Mouse (Mus musculus) embryonic stem cell, embryonic (primary cell): ENCODE measurements around the gene Eif3j1.

Source experiments
- CTCF ChIA-PET, 4 experiments: fragments of 300-600 bp in 2 of 4; fragments of 350-600 bp in 2 of 4; sonication (Branson Sonifier 250); formaldehyde crosslinking; loops; one replicate each; lab custom pipeline; 2022; ENCODE audit warnings: inconsistent platforms in 2 of 4; lab: Charles Lee
- POLR2A ChIA-PET, 4 experiments: fragments of 300-600 bp in 2 of 4; fragments of 350-600 bp in 2 of 4; sonication (Branson Sonifier 250); formaldehyde crosslinking; loops; one replicate each; lab custom pipeline; 2022; ENCODE audit warnings: antibody characterized with exemption in 4 of 4, inconsistent platforms in 1 of 4; lab: Charles Lee

The Eif3j1 gene

DNA sequence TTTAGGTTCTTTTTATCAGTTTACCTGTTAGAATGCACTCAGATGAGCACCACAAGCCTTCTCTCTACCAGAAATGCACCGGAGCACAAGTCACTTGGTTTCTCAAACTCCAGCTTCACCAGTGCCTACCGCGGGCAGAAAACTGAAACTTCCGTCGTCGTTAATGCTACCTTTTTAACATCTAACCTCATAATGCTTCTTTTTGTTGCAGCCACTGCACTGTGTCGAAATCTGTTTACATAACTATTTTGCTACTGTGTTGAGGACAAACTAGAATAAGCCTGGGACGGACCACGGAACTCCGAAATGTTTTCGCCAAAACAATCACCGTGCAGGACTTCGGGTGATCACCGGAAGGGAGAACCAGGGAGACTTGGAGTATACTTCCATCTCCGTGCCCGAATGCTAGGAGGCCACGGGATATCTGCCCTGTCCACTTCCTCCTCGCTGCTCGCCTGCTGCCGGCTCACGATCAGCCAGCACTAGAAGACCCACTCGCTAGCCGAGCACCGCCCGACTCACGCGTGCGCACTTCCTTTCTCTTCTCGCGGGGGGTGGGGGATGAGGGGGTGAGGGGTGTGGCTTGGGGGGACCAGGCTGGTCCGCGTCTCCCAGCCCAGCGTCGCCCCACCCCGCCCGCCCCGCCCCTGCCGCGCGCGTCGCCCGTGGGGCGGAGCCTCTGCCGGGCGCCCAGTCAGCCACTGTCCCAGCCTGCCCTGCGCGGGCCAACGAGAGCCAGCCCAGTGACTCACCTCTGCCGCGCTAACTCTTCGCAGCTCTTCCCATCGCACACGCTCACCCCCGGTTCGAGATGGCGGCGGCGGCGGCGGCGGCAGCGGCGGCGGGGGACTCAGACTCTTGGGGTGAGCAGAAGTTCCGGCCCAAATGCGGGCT is at the start of gene Eif3j1:
Eif3j1 (plus strand) TSS at position 685 of the 894 bp plus-strand sequence.
- CTCF ChIA-PET: interaction anchor here in 1 of 4 experiments (0.6 kb wide), 1 partner anchor 33 kb away, joined by 4 read pairs; no protein-coding TSS in a partner anchor

DNA sequence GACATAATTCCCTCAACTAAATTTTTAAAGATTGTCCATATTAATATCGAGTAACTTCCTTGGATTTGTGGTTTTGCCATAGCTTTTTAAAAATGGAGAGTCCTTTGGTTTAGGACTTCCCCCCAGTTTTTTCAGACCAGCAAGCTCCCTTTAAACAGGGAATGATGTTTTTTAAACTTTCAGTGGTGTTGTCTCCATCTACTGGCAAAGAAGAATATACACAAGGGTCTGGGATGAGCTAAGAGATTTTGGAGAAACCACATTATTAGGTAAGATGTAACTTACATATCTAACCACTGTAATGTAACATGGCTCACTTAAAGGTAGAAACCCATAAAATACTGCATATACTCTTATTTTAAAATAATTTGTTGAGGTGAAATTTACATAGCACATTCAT is 32.6 kb upstream of the Eif3j1 start:
- POLR2A ChIA-PET: interaction anchor here in 3 of 4 experiments (0.6 to 2.6 kb wide), 11 partner anchors 10 to 239 kb away, joined by 3 to 15 read pairs (median 4); partner anchors contain the start of genes Ctdspl2 (in 1 of the 3), Eif3j1 (in 1 of the 3), Mageb3 (in 1 of the 3) and Sord (in 1 of the 3)
- CTCF ChIA-PET: interaction anchor here (0.5 to 1.6 kb wide), 14 partner anchors 11 to 462 kb away, joined by 3 to 4 read pairs (median 3); partner anchors contain the start of gene Frmd5 (in 1 of the 4)

More for the DNA sequence above, at the start of gene Eif3j1:
- POLR2A ChIA-PET: interaction anchor here in 3 of 4 experiments (0.6 to 5.9 kb wide), 34 partner anchors 8 to 615 kb away, joined by 3 to 49 read pairs (median 5); partner anchors contain the start of genes Ctdspl2 (in 2 of the 3), Mageb3 (in 2 of the 3), Casc4 (in 1 of the 3) and Catsper2 (in 1 of the 3)

DNA sequence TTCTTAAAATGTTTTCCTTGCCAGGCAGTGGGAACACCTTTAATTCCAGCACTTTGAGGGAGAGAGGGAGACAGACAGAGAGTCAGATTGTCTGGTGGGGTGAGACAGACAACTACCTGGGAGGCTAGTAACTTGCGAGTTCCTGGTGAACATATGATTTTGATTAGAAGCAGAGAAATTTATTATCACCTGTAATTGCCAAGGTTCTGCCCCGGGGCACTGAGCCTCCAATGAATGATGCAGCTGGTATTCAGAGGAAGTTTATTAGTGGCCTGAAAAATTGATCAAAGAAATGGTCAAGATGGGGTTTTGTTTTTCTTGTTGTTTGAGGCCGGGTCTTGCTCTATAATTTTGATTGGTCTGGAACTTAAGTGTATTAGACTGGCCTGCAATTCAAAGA is 19.5 kb upstream of the Eif3j1 start:
- ChIA-PET POLR2A (interaction anchor here in 2 of 4 experiments (0.7 to 1.0 kb wide), 2 partner anchors 19 to 117 kb away, joined by 3 to 4 read pairs; no protein-coding TSS in a partner anchor), CTCF (no interaction called here)

DNA sequence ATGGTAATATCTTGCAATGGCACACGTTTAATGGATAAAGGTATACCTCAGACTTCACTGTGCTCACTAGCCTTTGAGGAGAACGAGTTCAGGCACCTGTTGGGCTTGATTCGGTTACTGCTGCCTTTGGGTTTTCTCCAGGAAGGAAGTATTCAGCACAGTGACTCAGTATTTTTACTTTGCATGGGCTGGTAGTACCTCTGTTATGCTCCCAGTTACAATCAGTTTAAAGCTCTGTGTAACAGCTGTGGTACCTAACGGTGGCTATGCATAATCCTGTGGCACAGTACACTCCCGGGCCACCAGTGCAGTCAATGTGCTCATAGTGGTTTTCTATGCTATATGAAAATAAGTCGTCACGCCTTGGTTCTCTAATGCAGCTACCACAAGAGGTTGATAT is 16.9 kb upstream of the Eif3j1 start:
- CTCF ChIA-PET: no interaction called here
- POLR2A ChIA-PET: interaction anchor here in 1 of 4 experiments (0.8 to 1.0 kb wide), 3 partner anchors 12 to 50 kb away, joined by 3 to 4 read pairs (median 3); no protein-coding TSS in a partner anchor

DNA sequence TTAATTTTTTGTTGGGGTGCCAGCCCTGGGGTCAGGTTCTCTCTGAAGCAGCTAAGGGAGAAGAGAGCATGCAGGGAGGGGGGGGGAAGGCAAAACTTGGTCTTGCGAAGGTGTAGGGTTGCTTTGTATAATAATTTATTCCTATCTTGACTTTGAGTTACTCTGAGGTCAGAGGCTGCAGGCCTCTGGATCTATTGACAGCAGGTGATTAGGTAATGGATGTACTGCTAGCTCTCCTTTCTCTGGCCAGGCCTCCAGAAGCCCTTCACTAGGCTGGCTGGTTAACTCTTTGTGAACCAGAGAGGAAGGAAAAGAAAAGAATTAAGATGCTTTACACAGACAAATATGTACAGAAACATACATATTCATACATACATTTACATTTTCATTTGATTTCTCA is 9.6 kb upstream of the Eif3j1 start:
- POLR2A ChIA-PET: interaction anchor here in 3 of 4 experiments (0.6 to 2.7 kb wide), 9 partner anchors 9 to 440 kb away, joined by 3 to 17 read pairs (median 4); partner anchors contain the start of gene Eif3j1 (in 2 of the 3)

DNA sequence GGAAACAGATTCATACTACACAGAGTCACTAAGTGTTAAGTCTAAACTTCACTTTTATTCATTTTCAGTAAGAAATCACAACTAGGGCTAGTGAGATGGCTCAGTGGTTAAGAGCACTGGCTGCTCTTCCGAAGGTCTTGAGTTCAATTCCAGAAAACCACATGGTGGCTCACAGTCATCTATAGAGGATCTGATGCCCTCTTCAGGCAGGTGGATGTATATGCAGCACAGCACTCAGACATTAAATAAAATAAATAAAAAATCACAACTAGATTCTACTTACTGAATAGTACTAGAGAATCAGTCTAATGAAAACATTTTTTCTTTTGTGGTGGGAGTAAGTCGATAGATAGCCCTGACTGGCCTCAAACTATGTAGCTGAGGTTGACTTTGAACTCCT is 6.1 kb upstream of the Eif3j1 start:
- ChIA-PET POLR2A (interaction anchor here in 1 of 4 experiments (0.7 to 2.1 kb wide), 4 partner anchors 8 to 126 kb away, joined by 3 to 8 read pairs (median 4); no protein-coding TSS in a partner anchor), CTCF (interaction anchor here in 2 of 4 experiments (0.6 to 1.4 kb wide), 3 partner anchors 34 to 450 kb away, joined by 3 to 6 read pairs (median 3); partner anchors contain the start of gene Frmd5 (in 1 of the 2))

More for the DNA sequence above, 9.6 kb upstream of the Eif3j1 start:
- CTCF ChIA-PET: interaction anchor here in 2 of 4 experiments (0.6 kb wide), 2 partner anchors 16 to 518 kb away, joined by 3 to 4 read pairs; no protein-coding TSS in a partner anchor

DNA sequence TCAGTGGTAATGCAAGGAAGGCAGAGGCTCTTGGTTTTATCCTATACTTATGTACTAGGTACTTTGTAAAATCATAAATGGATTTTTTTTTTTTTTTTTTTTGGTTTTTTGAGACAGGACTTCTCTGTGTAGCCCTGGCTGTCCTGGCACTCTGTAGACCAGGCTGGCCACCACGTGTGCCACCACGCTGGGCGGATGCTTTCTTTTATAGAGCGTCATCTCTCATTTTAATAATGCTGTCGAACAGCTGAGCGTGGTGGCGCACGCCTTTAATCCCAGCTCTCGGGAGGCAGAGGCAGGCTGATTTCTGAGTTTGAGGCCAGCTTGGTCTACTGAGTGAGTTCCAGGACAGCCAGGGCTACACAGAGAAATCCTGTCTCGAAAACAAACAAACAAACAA is 1.3 kb upstream of the Eif3j1 start:
- ChIA-PET CTCF (interaction anchor here in 1 of 4 experiments (0.7 kb wide), 1 partner anchor 478 kb away, joined by 6 read pairs; no protein-coding TSS in a partner anchor), POLR2A (interaction anchor here in 3 of 4 experiments (0.6 to 5.9 kb wide), 21 partner anchors 7 to 614 kb away, joined by 3 to 49 read pairs (median 8); partner anchors contain the start of genes Ctdspl2 (in 2 of the 3), Mageb3 (in 2 of the 3), Catsper2 (in 1 of the 3) and Pdia3 (in 1 of the 3))

DNA sequence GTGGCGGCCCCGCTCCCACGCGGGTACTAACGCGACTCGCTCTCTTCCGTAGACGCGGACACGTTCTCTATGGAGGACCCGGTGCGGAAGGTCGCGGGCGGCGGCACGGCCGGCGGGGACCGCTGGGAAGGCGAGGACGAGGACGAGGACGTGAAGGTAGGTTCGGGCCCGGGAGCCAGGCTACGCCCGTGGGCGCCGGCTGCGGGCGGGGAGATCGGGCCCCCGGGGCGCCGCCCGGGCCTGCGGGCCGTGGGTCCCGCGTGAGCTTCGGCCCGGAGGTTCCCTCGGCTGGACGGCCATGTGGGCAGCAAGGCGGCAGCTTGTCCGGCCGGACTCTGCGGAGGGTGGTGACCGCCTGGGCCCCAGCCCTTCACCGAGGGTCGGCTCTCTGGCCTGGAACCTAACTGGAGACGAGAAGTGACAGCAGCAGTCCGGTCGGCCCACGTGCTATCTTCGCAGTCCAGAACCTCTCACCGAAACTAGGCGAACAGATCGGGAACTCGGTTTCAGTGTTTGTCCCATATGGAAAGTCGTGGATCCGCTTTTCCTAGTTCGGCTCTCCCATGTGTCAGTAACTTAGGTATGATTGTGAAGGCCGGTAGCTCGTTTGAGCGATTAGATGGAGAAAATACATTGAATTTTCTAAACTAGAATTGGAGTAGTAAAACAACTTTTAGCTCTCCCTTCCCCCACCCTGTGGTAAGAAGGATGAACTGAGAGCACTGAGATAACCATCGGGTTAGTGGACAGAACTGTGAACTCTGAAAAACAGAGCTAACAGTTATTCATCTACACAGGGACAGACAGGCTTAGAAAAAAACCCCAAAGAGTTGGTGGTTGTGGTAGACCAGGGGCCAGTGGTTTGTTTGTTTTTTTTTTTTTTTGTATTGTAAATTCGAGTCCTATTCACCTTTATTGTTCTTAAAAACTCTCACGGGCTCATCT is 682 bp downstream of the Eif3j1 start:
- ChIA-PET POLR2A (interaction anchor here (0.5 to 5.9 kb wide), 51 partner anchors 9 to 1956 kb away, joined by 3 to 49 read pairs (median 4); partner anchors contain the start of genes Casc4 (in 2 of the 4), Ctdspl2 (in 2 of the 4), Mageb3 (in 2 of the 4) and Spg11 (in 2 of the 4)), CTCF (interaction anchor here in 3 of 4 experiments (0.6 to 0.7 kb wide), 3 partner anchors 280 to 591 kb away, joined by 3 to 5 read pairs (median 4); no protein-coding TSS in a partner anchor)

DNA sequence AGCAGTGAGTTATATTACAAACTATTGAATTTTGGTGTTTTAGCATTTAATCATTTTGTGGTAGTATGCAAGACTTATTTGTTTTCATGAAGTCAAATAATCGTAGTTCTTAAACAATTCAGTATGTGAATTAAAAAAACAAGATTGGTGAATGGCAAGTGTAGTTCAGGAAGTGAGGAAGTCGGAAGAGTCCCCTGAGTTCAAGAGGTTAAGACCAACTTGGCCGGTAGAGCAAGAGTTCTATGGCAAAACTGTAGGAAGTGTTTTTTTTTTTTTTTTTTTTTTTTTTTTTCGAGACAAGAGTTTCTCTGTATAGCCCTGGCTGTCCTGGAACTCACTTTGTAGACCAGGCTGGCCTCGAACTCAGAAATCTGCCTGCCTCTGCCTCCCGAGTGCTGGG is 3.6 kb downstream of the Eif3j1 start:
- ChIA-PET POLR2A (interaction anchor here in 2 of 4 experiments (1.2 to 2.5 kb wide), 6 partner anchors 8 to 334 kb away, joined by 4 to 9 read pairs (median 6); no protein-coding TSS in a partner anchor), CTCF (interaction anchor here in 1 of 4 experiments (0.7 kb wide), 1 partner anchor 11 kb away, joined by 4 read pairs; no protein-coding TSS in a partner anchor)

DNA sequence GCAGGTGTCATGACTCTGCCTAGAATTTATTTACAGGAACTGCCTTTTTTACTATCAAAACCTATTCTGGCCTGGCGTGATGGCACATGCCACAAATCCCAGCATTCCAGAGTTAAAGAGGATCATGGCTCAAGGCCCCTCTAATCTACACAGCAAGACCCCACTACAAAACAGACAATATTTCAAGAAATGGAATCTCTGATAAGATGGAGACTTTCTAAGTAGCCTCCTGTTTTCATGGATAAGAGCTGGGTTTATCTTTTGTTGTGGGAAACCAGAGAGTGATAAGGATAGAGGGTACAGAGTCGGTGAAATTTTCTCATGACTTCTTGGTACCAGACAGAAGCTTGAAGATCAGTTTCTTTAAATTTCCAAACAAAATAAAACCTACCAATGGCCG is 7.7 kb downstream of the Eif3j1 start:
- CTCF ChIA-PET: no interaction called here

DNA sequence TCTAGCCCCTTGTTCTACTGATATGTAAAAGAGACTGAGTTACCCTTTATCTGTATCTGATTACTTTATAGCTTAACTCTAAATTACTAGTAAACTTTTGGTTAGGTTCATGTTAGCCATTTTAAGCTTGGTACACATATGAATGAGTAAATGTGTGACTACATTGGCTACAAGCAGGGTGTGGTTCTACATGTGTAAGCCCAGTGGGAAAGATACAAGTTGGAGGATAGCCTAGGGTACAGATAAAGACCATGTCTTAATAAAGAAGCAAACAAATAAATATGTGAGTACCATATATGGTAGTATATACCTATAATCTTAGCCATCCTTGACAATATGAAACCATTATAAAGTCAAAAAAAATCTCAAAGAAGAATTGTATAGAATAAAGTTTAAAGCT is 15.6 kb downstream of the Eif3j1 start:
- ChIA-PET POLR2A (interaction anchor here in 1 of 4 experiments (0.7 to 2.6 kb wide), 8 partner anchors 9 to 488 kb away, joined by 3 to 15 read pairs (median 3); no protein-coding TSS in a partner anchor), CTCF (interaction anchor here in 1 of 4 experiments (0.6 kb wide), 1 partner anchor 616 kb away, joined by 3 read pairs; no protein-coding TSS in a partner anchor)

More for the DNA sequence above, 7.7 kb downstream of the Eif3j1 start:
- POLR2A ChIA-PET: interaction anchor here in 2 of 4 experiments (0.6 to 3.2 kb wide), 8 partner anchors 8 to 150 kb away, joined by 3 to 13 read pairs (median 4); partner anchors contain the start of gene Patl2 (in 1 of the 2)

DNA sequence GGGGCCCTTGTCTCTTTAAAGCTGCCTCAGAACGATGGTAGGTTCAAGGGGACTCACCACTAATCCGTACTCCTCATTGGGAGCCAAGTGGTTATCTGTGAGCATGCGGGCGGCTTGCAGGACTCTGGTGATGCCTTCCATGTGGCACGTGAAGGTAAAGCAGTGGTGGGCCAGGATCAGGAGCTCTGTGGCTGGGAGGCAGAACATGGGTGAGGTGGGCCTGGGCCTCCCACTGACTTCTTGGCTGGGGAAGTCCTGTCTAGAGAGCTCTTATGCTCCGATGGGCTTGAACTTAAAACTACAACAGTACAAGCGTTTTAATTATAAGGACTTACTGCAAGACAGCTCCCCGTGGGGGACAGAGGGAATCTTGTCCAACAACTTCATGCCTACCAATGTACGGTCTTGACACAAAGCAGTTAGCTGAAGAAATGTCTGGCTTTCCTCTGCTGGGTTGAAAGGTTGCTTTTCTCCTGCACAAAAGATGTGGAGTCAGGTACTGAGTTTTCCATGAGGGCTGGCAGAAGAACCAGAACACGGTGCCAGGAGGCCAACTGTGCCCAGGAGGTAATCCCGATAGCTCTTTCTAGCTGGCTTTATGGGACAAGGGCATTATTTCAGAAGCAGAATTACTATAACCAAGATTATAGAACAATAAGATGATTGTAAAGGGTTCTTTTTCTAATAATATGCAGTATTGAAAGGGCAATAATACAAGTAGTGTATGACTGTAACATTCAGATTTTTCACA is 31.2 kb downstream of the Eif3j1 start:
- ChIA-PET POLR2A (interaction anchor here in 1 of 4 experiments (1.0 to 1.4 kb wide), 2 partner anchors 14 to 19 kb away, joined by 3 to 4 read pairs; no protein-coding TSS in a partner anchor), CTCF (interaction anchor here in 1 of 4 experiments (0.6 kb wide), 1 partner anchor 508 kb away, joined by 4 read pairs; no protein-coding TSS in a partner anchor)

DNA sequence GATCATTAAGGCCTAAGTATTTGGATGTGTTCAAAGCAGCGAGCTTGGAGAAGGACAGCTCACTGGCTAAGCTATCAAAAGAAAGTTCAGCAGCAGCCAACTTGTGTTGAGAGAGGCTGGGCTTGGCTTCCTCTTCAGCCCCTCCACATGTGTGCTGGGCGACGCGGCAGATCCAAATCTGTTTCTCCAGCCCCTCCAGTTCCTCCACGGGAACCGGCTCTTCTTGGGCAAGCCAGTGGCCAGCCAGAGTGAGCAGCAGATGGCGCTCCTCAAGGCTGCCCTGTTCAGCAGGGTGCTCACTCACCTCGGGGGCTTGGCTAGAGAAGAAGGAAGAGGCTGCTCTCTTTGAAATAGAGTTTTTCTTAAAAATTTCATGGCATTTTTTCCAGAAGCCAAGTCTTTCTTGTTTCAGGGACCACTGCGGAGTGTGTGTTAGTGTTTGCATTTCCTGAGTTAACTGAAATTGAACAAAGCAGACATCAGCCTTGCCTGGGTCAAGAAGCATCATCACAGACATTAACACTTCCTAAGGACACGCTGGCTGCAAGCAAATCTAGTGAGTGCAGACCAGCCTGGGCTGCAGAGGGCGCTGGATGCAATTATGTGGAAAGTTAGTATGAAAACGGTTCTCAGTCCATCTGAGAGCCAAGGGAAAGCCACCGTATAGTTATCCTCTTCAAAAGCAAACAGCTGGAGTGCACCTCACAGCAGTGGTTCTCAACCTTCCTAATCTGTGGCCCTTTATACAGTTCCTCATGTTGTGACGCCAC is 37.0 kb downstream of the Eif3j1 start:
- POLR2A ChIA-PET: interaction anchor here in 1 of 4 experiments (1.2 to 1.9 kb wide), 6 partner anchors 13 to 169 kb away, joined by 3 to 6 read pairs (median 4); no protein-coding TSS in a partner anchor
- CTCF ChIA-PET: interaction anchor here in 1 of 4 experiments (0.6 kb wide), 1 partner anchor 315 kb away, joined by 3 read pairs; no protein-coding TSS in a partner anchor

DNA sequence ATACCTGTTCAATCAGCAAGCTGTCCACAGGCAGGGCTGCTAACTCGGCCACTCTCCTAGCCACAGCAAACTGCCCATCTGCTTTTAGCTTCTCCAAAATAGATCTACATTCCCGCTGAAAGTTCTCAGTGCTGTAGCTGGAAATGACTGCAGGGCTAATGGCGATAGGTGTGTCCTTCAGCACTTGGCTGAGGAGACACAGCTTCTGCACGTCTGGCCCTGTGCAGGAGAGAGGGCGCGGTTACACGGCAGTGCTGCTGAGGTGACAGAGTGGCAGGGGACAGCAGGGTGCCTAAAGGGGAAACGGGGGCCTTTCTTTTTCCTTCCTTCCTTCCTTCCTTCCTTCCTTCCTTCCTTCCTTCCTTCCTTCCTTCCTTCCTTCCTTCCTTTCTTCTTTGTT is 37.9 kb downstream of the Eif3j1 start:
- POLR2A ChIA-PET: interaction anchor here in 1 of 4 experiments (1.0 to 1.3 kb wide), 3 partner anchors 12 to 169 kb away, joined by 3 to 5 read pairs (median 4); no protein-coding TSS in a partner anchor
- CTCF ChIA-PET: interaction anchor here in 1 of 4 experiments (0.6 kb wide), 1 partner anchor 315 kb away, joined by 3 read pairs; no protein-coding TSS in a partner anchor
